Mouse (Mus musculus) v-Abl transformed pro-B cells (cell line): ENCODE results near the gene Catsperz.

Source experiments
- in situ Hi-C, 2 experiments: fragments of 400-800 bp; cut with MboI; formaldehyde crosslinking; loops; one replicate each; pipeline ENCODE4 v1.15.1; 2025; ENCODE audit not compliant: unreplicated experiment in 2 of 2

The Catsperz gene

GRCm38 (mm10) chr19:6926559-6927255 is 1.5 kb upstream of the Catsperz start:
- in situ Hi-C loops, result no loop called here

DNA sequence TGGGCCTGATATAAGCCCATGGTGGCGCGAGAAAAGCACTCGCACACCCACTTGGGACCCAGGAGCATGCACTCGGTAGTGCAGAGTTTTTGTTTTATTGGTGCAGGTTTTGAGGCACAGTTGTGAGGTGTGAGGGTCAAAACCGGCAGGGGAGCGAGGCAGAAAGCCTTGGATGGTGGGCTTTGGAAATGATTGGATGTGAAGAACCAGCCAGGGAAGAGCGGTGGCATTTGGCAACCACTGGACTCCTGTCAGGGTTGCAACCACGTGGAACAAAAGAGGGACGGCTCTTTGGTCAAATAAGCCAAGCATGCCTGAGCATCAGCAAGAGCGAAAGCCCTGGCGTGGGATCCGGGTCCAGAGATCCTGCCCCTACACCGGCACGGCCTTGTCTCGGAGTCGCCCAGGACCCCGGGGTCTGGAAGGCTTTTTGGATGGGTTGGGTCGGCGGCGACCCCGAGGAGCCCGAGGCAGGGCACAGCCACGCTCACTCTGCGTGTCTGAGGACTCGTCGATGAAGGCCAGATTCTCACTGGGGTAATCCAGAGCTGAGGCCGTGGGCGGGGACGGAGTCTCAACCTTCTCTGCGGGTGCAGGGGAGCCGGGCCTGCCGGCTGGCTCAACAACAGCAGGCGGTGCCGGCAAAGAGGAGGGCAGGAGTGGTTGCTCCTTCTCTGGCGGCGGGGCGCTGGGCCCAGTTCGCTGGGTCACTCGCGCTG is 590 bp upstream of the Catsperz start:
- in situ Hi-C loops, result no loop called here

GRCm38 (mm10) chr19:6924461-6925306 is 496 bp downstream of the Catsperz start:
- in situ Hi-C loops, result loop anchor here (5.0 kb wide), 2 partner anchors 53 to 98 kb away; partner anchors contain the start of gene Plcb3 (in 2 of the 2)

GRCm38 (mm10) chr19:6922901-6923735 is 2.1 kb downstream of the Catsperz start:
- in situ Hi-C loops, result loop anchor here (5.0 kb wide), 2 partner anchors 54 to 99 kb away; partner anchors contain the start of gene Plcb3 (in 2 of the 2)

DNA sequence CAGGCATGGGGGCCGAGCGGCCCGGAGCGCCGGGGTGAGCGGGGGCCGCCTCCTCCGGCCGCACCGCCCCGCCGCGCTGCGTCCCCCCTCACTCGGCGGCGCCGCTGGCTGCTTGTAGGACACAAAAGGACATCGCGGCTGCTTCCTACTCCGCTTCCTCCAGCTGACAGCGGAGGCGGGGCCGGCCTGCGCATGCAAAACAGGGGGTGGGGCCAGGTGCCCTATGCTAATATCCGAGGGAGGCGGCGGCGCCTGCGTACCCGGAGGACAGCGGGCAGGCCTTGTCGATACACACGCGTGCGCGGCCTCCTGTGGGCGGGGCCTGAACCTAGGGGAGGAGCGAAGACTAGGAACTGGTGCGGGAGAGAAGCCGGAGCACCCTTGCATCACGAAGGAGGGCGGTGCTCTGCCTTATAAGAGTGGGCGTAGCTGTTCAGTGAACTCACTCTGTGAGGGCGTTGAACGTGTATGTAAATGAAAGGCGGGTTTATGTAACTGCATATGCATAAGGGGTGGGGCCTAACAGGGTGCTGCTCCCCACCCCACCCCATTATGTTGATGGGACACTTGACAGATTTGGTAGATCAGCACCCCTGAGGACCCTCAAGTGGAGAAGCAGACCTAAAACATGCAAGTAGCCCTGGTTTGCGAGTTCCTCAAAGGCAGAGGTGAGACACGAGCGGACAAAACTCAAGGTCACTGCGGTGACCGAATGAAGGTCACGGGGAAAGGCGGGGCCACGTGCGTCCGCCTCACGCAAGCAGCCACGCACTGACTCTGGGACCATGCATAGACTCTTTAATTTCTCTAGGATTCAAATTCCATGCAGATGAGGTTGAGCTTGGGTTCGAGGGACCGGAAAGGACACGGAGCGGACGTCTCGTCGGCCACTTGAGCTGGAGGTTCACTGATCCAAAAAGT is 3.3 kb downstream of the Catsperz start, which contains the start of gene Esrra:
TSS of gene Esrra (minus strand) at position 167 of the 921 bp plus-strand sequence.
- in situ Hi-C loops, result loop anchor here (5.0 kb wide), 2 partner anchors 55 to 100 kb away; partner anchors contain the start of gene Plcb3 (in 2 of the 2)

GRCm38 (mm10) chr19:6920741-6921636 is 4.2 kb downstream of the Catsperz start:
- in situ Hi-C loops, result loop anchor here (5.0 kb wide), 2 partner anchors 56 to 101 kb away; partner anchors contain the start of gene Plcb3 (in 2 of the 2)

DNA sequence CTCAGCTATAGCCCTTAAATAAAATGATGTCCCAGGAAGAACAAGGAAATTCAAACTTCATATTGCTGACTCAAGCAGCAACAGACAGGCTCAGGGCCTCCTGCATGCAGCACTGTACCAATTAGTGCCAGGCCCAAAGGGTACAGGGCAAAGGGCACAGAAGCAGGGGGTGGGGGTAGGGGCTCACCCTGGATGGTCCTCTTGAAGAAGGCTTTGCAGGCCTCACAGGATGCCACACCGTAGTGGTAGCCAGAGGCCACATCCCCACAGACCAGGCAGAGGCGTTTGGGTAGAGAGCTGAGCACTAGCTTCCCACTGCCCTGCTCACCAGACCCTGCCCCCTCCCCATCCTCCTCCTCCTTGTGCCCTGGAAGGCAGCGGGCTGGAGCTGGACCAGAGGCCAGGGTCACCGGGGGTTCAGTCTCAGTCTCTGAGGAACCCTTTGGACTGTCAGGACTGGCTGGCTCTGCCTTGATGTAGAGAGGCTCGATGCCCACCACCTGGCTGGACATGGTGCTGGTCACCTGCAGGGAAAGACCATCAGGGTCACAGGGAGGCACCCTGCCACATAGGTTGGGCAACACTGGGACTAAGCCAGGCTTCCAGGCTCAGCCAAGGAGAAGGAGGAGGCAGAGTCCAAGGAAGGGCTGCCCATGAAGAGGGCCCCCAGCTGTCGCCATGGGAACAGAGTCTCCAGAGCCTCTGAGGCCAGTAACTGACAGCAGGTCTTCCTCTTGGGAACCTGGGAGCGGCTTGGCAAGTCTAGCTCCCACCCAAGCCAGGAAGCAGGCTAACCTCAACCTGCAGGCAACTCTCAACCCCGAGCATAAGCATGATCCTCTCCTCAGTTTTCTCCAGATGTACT is 5.1 kb downstream of the Catsperz start:
- in situ Hi-C loops, result loop anchor here (5.0 kb wide), 2 partner anchors 57 to 102 kb away; partner anchors contain the start of gene Plcb3 (in 2 of the 2)

DNA sequence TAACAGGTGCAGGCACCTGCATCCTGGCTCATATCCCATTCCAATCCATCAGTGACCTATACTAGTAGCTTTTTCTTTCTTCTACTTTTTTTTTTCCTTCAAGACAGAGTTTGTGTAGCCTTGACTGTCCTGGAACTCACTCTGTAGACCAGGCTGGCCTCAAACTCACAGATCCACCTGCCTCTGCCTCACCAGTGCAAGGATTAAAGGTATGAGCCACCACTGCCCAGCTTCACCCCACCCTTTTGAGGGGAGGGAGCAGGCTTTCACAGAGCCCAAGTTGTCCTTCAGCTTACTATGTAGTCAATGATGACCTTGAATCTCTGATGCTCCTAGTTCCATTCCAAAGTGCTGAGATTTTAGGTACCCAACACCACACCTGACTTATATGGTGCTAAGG is 5.7 kb downstream of the Catsperz start:
- in situ Hi-C loops, result no loop called here

DNA sequence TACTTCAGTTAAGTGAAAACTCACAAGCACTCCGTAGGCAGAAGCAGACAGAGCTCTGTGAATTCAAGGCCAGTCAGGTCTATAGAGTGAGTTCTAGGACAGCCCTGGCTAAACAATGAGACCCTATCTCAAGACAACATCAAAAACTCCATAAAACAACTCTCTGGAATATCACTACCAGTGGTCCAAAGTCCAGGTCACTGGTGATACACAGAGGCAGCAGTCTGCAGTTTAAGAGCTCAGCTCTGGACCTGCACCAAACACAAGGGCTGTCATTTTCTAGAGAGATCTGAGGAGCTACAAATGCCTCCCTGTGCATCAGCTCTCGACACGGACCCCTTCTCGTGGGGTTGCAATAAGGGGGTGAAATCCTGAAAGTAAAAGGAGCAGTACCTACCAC is 6.9 kb downstream of the Catsperz start:
- in situ Hi-C loops, result no loop called here

DNA sequence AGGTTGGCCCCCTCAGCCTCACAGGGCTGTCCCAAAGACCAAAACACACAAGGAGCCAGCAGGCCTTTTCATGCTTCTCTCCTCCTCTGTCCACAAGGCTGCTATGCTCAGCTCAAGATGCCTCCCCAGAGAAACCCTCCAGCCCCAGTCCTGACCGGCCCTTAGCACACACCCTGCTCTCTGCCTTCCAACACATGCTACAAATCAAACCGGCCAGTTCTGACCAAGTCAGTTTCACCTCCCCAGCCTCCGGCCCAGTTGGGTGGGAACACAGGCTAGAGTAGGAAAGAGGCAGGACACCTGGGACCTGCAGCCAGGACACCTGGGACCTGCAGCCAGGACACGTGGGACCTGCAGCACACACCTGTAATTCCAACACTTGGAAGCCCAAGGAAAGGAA is 8.7 kb downstream of the Catsperz start:
- in situ Hi-C loops, result no loop called here

- in situ Hi-C loops, result no loop called here
Observed at GRCm38 (mm10) chr19:6915276-6915675, 9.9 kb downstream of the Catsperz start.

- in situ Hi-C loops, result loop anchor here (5.0 kb wide), 1 partner anchor 42 kb away; no protein-coding TSS in a partner anchor
Observed at GRCm38 (mm10) chr19:6914540-6914939, 10.6 kb downstream of the Catsperz start.

GRCm38 (mm10) chr19:6913991-6914390 is 11.2 kb downstream of the Catsperz start:
- in situ Hi-C loops, result loop anchor here (5.0 kb wide), 1 partner anchor 42 kb away; no protein-coding TSS in a partner anchor

DNA sequence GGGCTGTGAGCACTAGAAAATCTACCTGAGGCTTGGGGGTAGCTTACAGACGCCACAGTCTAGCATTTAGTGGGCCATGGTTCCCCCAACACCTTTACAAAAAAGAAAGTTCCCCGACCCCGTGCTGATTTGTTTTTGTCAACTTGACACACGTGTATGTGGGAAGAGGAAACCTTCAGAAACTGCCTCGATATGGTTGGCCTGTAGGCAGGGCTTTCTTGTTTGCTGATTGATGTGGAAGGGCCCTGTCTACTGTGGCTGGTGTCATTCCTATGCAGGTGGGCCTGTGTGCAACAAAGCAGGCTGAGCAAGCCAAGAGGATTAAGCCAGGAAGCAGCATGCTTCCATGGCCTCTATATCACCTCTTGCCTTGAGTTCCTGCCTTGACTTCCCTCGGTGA is 12.1 kb downstream of the Catsperz start:
- in situ Hi-C loops, result loop anchor here (5.0 kb wide), 1 partner anchor 41 kb away; no protein-coding TSS in a partner anchor

GRCm38 (mm10) chr19:6912205-6912970 is 12.8 kb downstream of the Catsperz start:
- in situ Hi-C loops, result loop anchor here (5.0 kb wide), 1 partner anchor 40 kb away; no protein-coding TSS in a partner anchor
